Mouse (Mus musculus): ENCODE results near the gene Skint2. TPM values are rescaled to one million over a fixed set of nuclear protein-coding genes. Genes with fewer than 3 reads are reported as not detected.

Skint2 gene
- not detected in 2 replicates for polyA plus RNA-seq (2012; ENCODE audit: low replicate concordance)

DNA sequence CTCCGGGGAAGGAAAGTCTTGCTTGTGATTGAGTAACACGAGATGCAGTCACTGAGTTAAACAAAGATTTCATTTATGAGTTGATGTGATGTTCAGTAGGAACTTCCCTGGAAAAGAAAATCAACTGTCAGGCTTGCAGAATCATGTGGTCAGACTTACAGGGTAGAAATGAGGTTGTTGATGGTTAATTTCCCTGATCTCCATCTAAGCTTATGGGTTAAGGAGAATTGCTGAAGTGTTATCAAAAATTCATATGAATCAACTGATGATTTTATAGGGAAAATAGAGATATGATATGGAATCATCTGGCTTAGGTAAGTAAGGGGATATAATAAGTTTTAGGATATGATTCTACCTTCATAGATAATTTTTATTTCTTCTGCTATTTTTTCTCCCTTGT, at the start of gene Skint2:
Gene Skint2, plus strand, starts transcription at position 301 of the 400 bp plus-strand sequence.

Other genes starting within 250 kb of the Skint2 start
- gene Skint9, start 123.2 kb upstream of the Skint2 start, polyA plus RNA-seq (2012; ENCODE audit: low replicate concordance) = not detected in 2 replicates
- gene Skint10, start 217.7 kb downstream of the Skint2 start, polyA plus RNA-seq (2012; ENCODE audit: low replicate concordance) = not detected in 2 replicates